Mouse (Mus musculus) heart, embryonic 16.5 days (tissue): Measurements from ENCODE around the gene Spaca7. TPM values are rescaled to one million over a fixed set of nuclear protein-coding genes. Genes with fewer than 3 reads are reported as not detected.

Experiments used
- polyA plus RNA-seq: library from polyadenylated mRNA; unstranded; fragments of >200 nt; fragmentation: Nextera tagmentation; extraction: Ambion mirVana; gene quantifications from 2 replicates; pipeline ENCODE4 v1.2.1, GENCODE M21; 2015

Gene Spaca7
- polyA plus RNA-seq, 1 experiment from 2014 or later: not detected

Other genes with a start within 250 kb of the Spaca7 start
- not detected in 2 replicates for gene Sox1, start 177.7 kb upstream of the Spaca7 start, polyA plus RNA-seq
- gene Tubgcp3, start 99.2 kb downstream of the Spaca7 start, polyA plus RNA-seq: 27.5 and 29.4 TPM in 2 replicates
- gene Atp11a, start 184.0 kb downstream of the Spaca7 start, polyA plus RNA-seq: 10.8 and 13.2 TPM in 2 replicates